Mouse (Mus musculus) ES-E14 (cell line): ENCODE measurements at regions not wholly inside any gene's neighbourhood (a gene's known extent, or its start where the extent isn't known, plus 50 kb on each side); places are given as distances from the start of the nearest gene placed in this dataset.

Experiments
- DNase-seq: peaks from one replicate; pipeline ENCODE4 v3.0.0-alpha.2; 2013; ENCODE audit warnings: low read depth, low spot score
- H3K27ac ChIP-seq: 2 replicates; pipeline ENCODE4 v1.5.1; 2012; ENCODE audit warnings: low read depth, mild to moderate bottlenecking, low read length, moderate library complexity, mixed read lengths; ENCODE audit not compliant: poor library complexity, insufficient read depth, severe bottlenecking
- H3K36me3 ChIP-seq: 2 replicates; pipeline ENCODE4 v1.6.1; 2012; ENCODE audit warnings: mild to moderate bottlenecking, low read length, moderate library complexity, mixed read lengths; ENCODE audit not compliant: control insufficient read depth, poor library complexity, insufficient read depth, severe bottlenecking
- H3K4me1 ChIP-seq, 2 experiments: fragments of 150-350 bp in 1 of 2; sonication (generic) in 1 of 2; 2 replicates each; pipeline ENCODE4 v1.6.1; 2012; ENCODE audit warnings: low read length in 2 of 2, mild to moderate bottlenecking in 1 of 2, mixed read lengths in 1 of 2; ENCODE audit not compliant: control insufficient read depth in 2 of 2, insufficient read depth in 2 of 2, poor library complexity in 1 of 2
- H3K4me3 ChIP-seq, 2 experiments: fragments of 150-350 bp in 1 of 2; sonication (generic) in 1 of 2; 2 replicates each; pipeline ENCODE4 v1.5.1; 2012; ENCODE audit warnings: low read length in 2 of 2, low read depth in 1 of 2, mild to moderate bottlenecking in 1 of 2, mixed read lengths in 1 of 2; ENCODE audit not compliant: insufficient read depth in 1 of 2, poor library complexity in 1 of 2, severe bottlenecking in 1 of 2
- H3K9ac ChIP-seq: 2 replicates; pipeline ENCODE4 v1.6.1; 2012; ENCODE audit warnings: low read depth, mild to moderate bottlenecking, low read length, mixed read lengths; ENCODE audit not compliant: poor library complexity, insufficient read depth, severe bottlenecking
- H3K9me3 ChIP-seq: fragments of 150-350 bp; sonication (generic); 2 replicates; pipeline ENCODE4 v1.6.1; 2012; ENCODE audit warnings: low read depth, mild to moderate bottlenecking, low read length; ENCODE audit not compliant: control insufficient read depth, insufficient read depth
- CHD2 ChIP-seq: IDR thresholded peaks from 2 replicates; pipeline ENCODE4 v1.6.1; 2014; ENCODE audit warnings: mild to moderate bottlenecking, low read depth, low read length, inconsistent platforms
- HCFC1 ChIP-seq: IDR thresholded peaks from 2 replicates; pipeline ENCODE4 v1.6.1; 2012; ENCODE audit warnings: low read length, inconsistent platforms, borderline replicate concordance; ENCODE audit not compliant: insufficient read depth
- MAFK ChIP-seq: IDR thresholded peaks from 2 replicates; pipeline ENCODE4 v1.6.1; 2014; ENCODE audit warnings: mild to moderate bottlenecking, low read depth, low read length, inconsistent platforms; ENCODE audit not compliant: insufficient read depth
- ZC3H11A ChIP-seq: IDR thresholded peaks from 2 replicates; pipeline ENCODE4 v1.6.1; 2012; ENCODE audit warnings: low read depth, mild to moderate bottlenecking, inconsistent platforms, low read length, borderline replicate concordance
- ZNF384 ChIP-seq: IDR thresholded peaks from 2 replicates; pipeline ENCODE4 v1.6.1; 2012; ENCODE audit warnings: low read depth, low read length, inconsistent platforms
- in situ Hi-C, 2 experiments: fragments of 600-800 bp; cut with MboI; formaldehyde crosslinking; loops; one replicate each; pipeline ENCODE4 v1.15.1; 2025; ENCODE audit warnings: low sequenced_read_pairs in 2 of 2, inconsistent platforms in 1 of 2; ENCODE audit not compliant: unreplicated experiment in 2 of 2

DNA sequence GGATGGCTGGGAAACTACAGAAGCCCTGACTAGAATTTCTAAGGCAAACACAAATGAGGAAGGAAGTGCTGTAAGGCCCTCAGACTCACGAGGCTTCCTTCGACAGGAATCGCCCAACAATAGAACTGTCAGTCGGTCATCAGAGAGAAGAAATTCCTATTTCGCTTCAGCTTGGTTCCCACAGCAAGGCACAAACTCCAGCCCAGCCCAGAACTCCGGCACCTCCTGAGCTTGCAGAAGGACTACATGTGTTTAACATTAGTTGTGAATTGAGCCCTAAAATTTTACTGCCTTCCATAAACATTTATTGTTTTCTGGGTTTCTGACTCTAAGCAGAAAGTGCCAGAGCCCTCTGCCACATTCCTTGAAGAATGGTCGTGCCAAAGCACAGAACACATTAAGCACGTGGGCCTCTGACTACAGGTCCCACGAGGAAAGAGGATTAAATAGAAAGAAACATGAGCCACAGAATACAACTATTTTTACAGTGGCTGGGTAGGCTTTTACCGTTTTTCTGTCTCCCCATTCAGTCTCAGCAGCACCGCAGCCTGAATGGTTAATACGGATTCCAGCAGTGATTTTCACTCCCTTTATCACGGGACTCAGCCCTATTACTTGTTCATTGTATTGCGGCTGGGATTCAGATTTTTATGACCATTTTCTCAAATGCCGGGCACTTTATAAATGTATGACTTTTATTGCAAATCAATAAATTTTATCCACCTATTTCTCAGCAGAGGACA is 409.7 kb downstream of the Cbln4 start:
- no peak for DNase-seq
- H3K4me3 ChIP-seq, result no peak overlapping the region
- H3K27ac ChIP-seq, result no peak overlapping the region
- H3K4me1 ChIP-seq, result peaks cover 2 to 4% of the 10 kb centered on the region in 2 experiments; a peak in 3 of 4 replicates
- in situ Hi-C loops, result no loop called here
- no peak overlapping the region for H3K9ac ChIP-seq
- H3K9me3 ChIP-seq, result no peaks in the 10 kb centered on the region
- no peaks in the 10 kb centered on the region; the same call in 1 of the 2 replicates for H3K36me3 ChIP-seq
- no peak for TF ChIP-seq MAFK
- TF ChIP-seq CHD2, result no peak
- TF ChIP-seq ZNF384, result no peak
- TF ChIP-seq HCFC1, result no peak
- no peak for TF ChIP-seq ZC3H11A

DNA sequence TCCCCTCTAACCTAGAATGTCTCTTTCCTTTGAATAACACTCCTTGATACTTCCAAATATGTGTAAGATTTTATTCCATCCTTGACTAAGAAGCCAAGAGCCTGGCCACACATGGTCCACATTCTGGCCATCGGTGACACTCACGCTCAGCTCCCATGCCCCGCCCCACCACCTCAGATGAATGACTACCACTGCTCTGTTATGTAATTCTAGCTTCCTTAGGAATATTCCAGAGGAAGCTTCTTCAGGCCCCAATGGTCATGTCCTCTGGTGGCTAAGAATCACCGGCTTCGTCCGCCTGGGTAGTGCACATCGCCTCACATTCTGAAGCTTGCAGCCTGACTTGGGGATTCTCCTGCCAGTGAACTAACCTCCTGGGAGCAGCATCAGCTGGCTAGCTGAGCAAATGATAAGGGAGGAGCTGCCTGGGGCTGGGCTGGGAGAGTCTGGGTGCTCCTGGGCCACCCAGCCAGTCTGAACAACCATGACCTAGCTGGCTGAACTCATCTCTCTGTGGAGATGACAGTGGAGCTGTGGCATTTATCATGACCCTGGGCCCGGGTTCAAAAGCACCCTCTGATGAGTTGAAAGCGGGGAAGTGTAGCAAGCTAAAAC is 413.1 kb downstream of the Cbln4 start:
- in situ Hi-C loops, result no loop called here
- Histone ChIP-seq H3K9me3 (no peaks in the 10 kb centered on the region), H3K36me3 (no peaks in the 10 kb centered on the region; the same call in 1 of the 2 replicates), H3K27ac (no peak overlapping the region), H3K4me1 (peaks cover 0 to 8% of the 10 kb centered on the region in 2 experiments; a peak in 2 of 4 replicates), H3K4me3 (no peak overlapping the region), H3K9ac (no peak overlapping the region)
- no peak for DNase-seq
- TF ChIP-seq ZC3H11A, result no peak
- no peak for TF ChIP-seq HCFC1
- no peak for TF ChIP-seq CHD2

DNA sequence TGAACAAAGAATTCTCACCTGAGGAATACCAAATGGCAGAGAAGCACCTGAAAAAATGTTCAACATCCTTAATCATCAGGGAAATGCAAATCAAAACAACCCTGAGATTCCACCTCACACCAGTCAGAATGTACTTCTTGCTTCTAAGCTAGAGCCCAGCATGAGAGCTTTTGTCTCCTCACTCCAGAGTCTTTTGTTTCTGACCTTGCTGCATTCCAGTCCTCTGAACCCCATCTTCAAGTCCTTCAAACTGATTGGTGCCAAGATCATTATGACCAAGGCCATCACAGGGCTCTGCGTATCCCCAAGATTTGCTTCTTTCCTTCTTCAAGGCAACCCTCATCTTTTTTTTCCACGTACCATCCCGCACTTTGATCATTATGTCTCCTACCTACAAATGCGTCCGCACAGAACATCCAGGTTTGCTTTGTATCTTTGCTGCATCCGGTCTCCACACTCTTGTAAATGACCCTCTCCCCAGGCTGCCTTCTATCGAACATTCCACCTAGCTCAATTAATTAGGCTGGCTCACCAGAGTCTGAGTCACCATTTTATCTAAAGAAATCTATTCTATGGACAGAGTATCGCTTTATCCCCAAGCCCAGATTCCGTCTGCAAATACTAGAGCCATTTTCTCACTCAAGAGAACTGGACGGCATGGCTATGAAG is 414.9 kb downstream of the Cbln4 start:
- H3K4me3 ChIP-seq, result no peak overlapping the region
- in situ Hi-C loops, result no loop called here
- TF ChIP-seq CHD2 (no peak), HCFC1 (no peak), ZNF384 (no peak), ZC3H11A (no peak), MAFK (no peak)
- peaks cover 0 to 9% of the 10 kb centered on the region in 2 experiments; a peak in 2 of 4 replicates for H3K4me1 ChIP-seq
- no peak overlapping the region for H3K9ac ChIP-seq
- no peak overlapping the region for H3K27ac ChIP-seq
- DNase-seq, result no peak
- no peaks in the 10 kb centered on the region; the same call in 1 of the 2 replicates for H3K36me3 ChIP-seq
- no peaks in the 10 kb centered on the region for H3K9me3 ChIP-seq

DNA sequence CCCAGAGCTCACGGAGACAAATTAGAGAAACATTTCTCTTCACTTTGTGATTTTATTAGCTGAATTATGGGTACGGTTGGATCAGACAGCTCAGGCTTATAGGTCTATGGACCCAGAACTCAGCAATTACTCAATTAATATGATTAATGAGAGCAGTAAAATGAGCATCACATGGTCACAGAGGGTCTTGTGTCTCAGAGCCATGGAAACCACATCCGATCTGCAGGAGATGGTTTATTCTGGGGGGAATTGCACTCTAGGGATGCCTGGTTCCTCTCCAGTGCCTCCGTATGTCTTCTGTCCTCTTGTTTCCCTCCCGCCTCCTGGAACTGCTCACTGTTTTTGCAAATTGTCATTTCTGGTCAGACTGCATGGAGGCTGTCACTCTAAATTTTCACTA is 422.6 kb downstream of the Cbln4 start:
- TF ChIP-seq CHD2 (no peak), HCFC1 (no peak), MAFK (no peak), ZNF384 (no peak), ZC3H11A (no peak)
- H3K27ac ChIP-seq, result no peak overlapping the region
- no peak overlapping the region for H3K4me3 ChIP-seq
- no peaks in the 10 kb centered on the region for H3K9me3 ChIP-seq
- in situ Hi-C loops, result no loop called here
- no peaks in the 10 kb centered on the region for H3K36me3 ChIP-seq
- no peak overlapping the region for H3K9ac ChIP-seq
- no peak for DNase-seq
- 0 out of 4 replicates have a peak, but pooled peaks cover 0 to 2% of the 10 kb centered on the region in 2 experiments for H3K4me1 ChIP-seq
